Comparison of ENCODE assay signal across 8 mouse cellular contexts in genomic region chr12:80083133-80083821, GRCm38 (mm10). TPM values are rescaled to one million over a fixed set of nuclear protein-coding genes. Genes with fewer than 3 reads are reported as not detected.
DNase-seq lines count a peak whose midpoint lies in the region; ATAC-seq and TF ChIP-seq lines count a peak whose summit lies in the region.

No protein-coding gene starts in this region.

- H3K36me3 ChIP-seq in kidney, adult 2 months (ENCODE audit: control insufficient read depth, insufficient read depth, low read length): no peaks in the 10 kb centered on the region
- H3K36me3 ChIP-seq in erythroblast, embryonic 14.5 days (ENCODE audit: control insufficient read depth): peaks cover 3% of the 10 kb centered on the region; the same call in 1 of the 2 replicates
- H3K36me3 ChIP-seq in liver, embryonic 14.5 days (replicated peaks; ENCODE audit: control insufficient read depth, insufficient read depth, low read depth): no peaks in the 10 kb centered on the region

- no peak for TF ChIP-seq EP300 in liver, embryonic 14.5 days (IDR thresholded peaks at IDR 0.05; ENCODE audit: low read depth)

- TF ChIP-seq POLR2A in kidney, adult 2 months (IDR thresholded peaks at IDR 0.05; ENCODE audit: low read depth, low read length): no peak
- TF ChIP-seq POLR2A in bone marrow, adult 2 months (IDR thresholded peaks at IDR 0.05; ENCODE audit: borderline replicate concordance, control insufficient read depth, low read depth, low read length): no peak

- no peak for DNase-seq in kidney, adult 2 months
- DNase-seq in kidney, postnatal 25 days: no peak
- no peak for DNase-seq in liver, embryonic 14.5 days (ENCODE audit: low read depth in 3 of 3, low spot score in 3 of 3)
- no peak for DNase-seq in cerebellum, adult 18-20 months
- DNase-seq in right cerebral cortex, adult 18-20 months: no peak
- no peak for DNase-seq in cerebellum, adult 9-11 months

- peak; percentile 10; the same call in 1 of the 2 replicates for ATAC-seq in liver, embryonic 14.5 days (ENCODE audit: insufficient read depth)

- 49% methylated on average over 7 of the region's 7 CpGs for WGBS in kidney, adult 2 months
- WGBS in bone marrow, adult 2 months: 31% methylated on average over 7 of the region's 7 CpGs
- 23% methylated on average over 7 of the region's 7 CpGs for WGBS in liver, embryonic 14.5 days (ENCODE audit: insufficient replicate concordance)

- peak overlapping the region; percentile 56 for H3K9ac ChIP-seq in liver, embryonic 14.5 days (replicated peaks)

- peak overlapping the region; percentile 11 for H3K27ac ChIP-seq in kidney, adult 2 months (ENCODE audit: insufficient read depth, low read depth, low read length)
- H3K27ac ChIP-seq in bone marrow, adult 2 months (ENCODE audit: control insufficient read depth, insufficient read depth, low read depth, low read length, poor library complexity): peak overlapping the region; percentile 56
- peak overlapping the region; percentile 89 for H3K27ac ChIP-seq in liver, embryonic 14.5 days

- no peak overlapping the region for H3K4me3 ChIP-seq in kidney, adult 2 months (ENCODE audit: insufficient read depth, low read depth, low read length)
- no peak overlapping the region for H3K4me3 ChIP-seq in bone marrow, adult 2 months (replicated peaks; ENCODE audit: control insufficient read depth, low read depth, low read length)
- H3K4me3 ChIP-seq in erythroblast, embryonic 14.5 days (replicated peaks): peak overlapping the region; percentile 32
- H3K4me3 ChIP-seq in liver, embryonic 14.5 days (ENCODE audit: insufficient read depth in 1 of 2, low read depth in 2 of 2, low read length in 2 of 2): no peak overlapping the region; a peak in 1 of 4 replicates

- no peaks in the 10 kb centered on the region for H3K27me3 ChIP-seq in kidney, adult 2 months (replicated peaks; ENCODE audit: control insufficient read depth, insufficient read depth, low read length)
- no peaks in the 10 kb centered on the region for H3K27me3 ChIP-seq in erythroblast, embryonic 14.5 days (ENCODE audit: control insufficient read depth)
- no peaks in the 10 kb centered on the region for H3K27me3 ChIP-seq in liver, embryonic 14.5 days (ENCODE audit: control insufficient read depth, insufficient read depth, low read length)

- H3K4me2 ChIP-seq in liver, embryonic 14.5 days (ENCODE audit: low read depth): peak overlapping the region; percentile 52

- peaks cover 10% of the 10 kb centered on the region for H3K4me1 ChIP-seq in kidney, adult 2 months (ENCODE audit: control insufficient read depth, insufficient read depth, low read length)
- peaks cover 5% of the 10 kb centered on the region for H3K4me1 ChIP-seq in bone marrow, adult 2 months (ENCODE audit: control insufficient read depth, insufficient read depth, low read length)
- peaks cover 60% of the 10 kb centered on the region for H3K4me1 ChIP-seq in erythroblast, embryonic 14.5 days (ENCODE audit: control insufficient read depth)
- H3K4me1 ChIP-seq in liver, embryonic 14.5 days (replicated peaks; ENCODE audit: control insufficient read depth in 2 of 2, insufficient read depth in 2 of 2, low read length in 1 of 2): peaks cover 37 to 51% of the 10 kb centered on the region in 2 experiments

- H3K9me3 ChIP-seq in erythroblast, embryonic 14.5 days (ENCODE audit: control insufficient read depth, low read length): no peaks in the 10 kb centered on the region; the same call in 1 of the 2 replicates
- H3K9me3 ChIP-seq in liver, embryonic 14.5 days (ENCODE audit: control insufficient read depth, low read length): no peaks in the 10 kb centered on the region

- TF ChIP-seq CTCF in kidney, adult 2 months (conservative IDR thresholded peaks at IDR 0.05; ENCODE audit: insufficient read depth, insufficient read length, low read depth, low read length): no peak
- no peak for TF ChIP-seq CTCF in bone marrow, adult 2 months (IDR thresholded peaks at IDR 0.05; ENCODE audit: control insufficient read depth, insufficient read depth, low read length)
- TF ChIP-seq CTCF in liver, embryonic 14.5 days (IDR thresholded peaks at IDR 0.05; ENCODE audit: low read depth): no peak

RNA-seq across cellular contexts. Expression of gene Zfp36l1, which starts 29.5 kb away (rescaled TPM):
- 109 and 111 TPM in 2 replicates for polyA plus RNA-seq in kidney, adult 2 months (2012; rRNA removed)
- 20.1 and 33.6 TPM in 2 replicates for polyA plus RNA-seq in bone marrow, adult 2 months (2011; ENCODE audit: insufficient read depth, insufficient read length, low replicate concordance, missing spikeins)
- 8.0 and 9.0 TPM in 2 replicates for polyA plus RNA-seq in erythroblast, embryonic 14.5 days (2012)
- polyA plus RNA-seq in liver, embryonic 14.5 days (2012; rRNA removed): 19.4 and 23.5 TPM in 2 replicates
- 22.7 and 28.5 TPM in 2 replicates for polyA plus RNA-seq in liver, embryonic 14.5 days (2014; fragmentation: Nextera tagmentation; extraction: Ambion mirVana)

Comparison
In these comparisons a context has a peak if more than half of its experiments do, and no peak if none do; other contexts are left out.
1. H3K27ac ChIP-seq: peak in every context shown above with its lines; median percentile 89 in liver, embryonic 14.5 days; 56 in bone marrow, adult 2 months; 11 in kidney, adult 2 months.